Mouse (Mus musculus) liver, adult 2 months (tissue): Measurements from ENCODE around the gene Slc16a14. TPM values are rescaled to one million over a fixed set of nuclear protein-coding genes. Genes with fewer than 3 reads are reported as not detected.

Experiments
- DNase-seq: peaks from one replicate; pipeline ENCODE4 v3.0.0-alpha.2; 2011; ENCODE audit warnings: low read depth, low spot score; ENCODE audit errors: extremely low read depth
- H3K27ac ChIP-seq: fragments of 200-500 bp; replicated peaks from 2 replicates; pipeline ENCODE4 v1.5.1; 2012; ENCODE audit warnings: low read depth, mild to moderate bottlenecking, control low read depth, inconsistent platforms, low read length; ENCODE audit not compliant: insufficient read depth
- H3K27me3 ChIP-seq: fragments of 200-500 bp; 2 replicates; pipeline ENCODE4 v1.6.1; 2012; ENCODE audit warnings: mild to moderate bottlenecking, moderate library complexity, low read length, inconsistent platforms; ENCODE audit not compliant: control insufficient read depth, insufficient read depth
- H3K36me3 ChIP-seq: fragments of 200-500 bp; 2 replicates; pipeline ENCODE4 v1.6.1; 2012; ENCODE audit warnings: low read length, inconsistent platforms; ENCODE audit not compliant: control insufficient read depth, insufficient read depth
- H3K4me1 ChIP-seq: fragments of 200-500 bp; 2 replicates; pipeline ENCODE4 v1.6.1; 2011; ENCODE audit warnings: low read length; ENCODE audit not compliant: control insufficient read depth, insufficient read depth
- H3K4me3 ChIP-seq: fragments of 200-500 bp; 2 replicates; pipeline ENCODE4 v1.5.1; 2011; ENCODE audit warnings: low read depth, mild to moderate bottlenecking, control low read depth, low read length, moderate library complexity; ENCODE audit not compliant: insufficient read depth
- H3K79me2 ChIP-seq: fragments of 200-500 bp; 2 replicates; pipeline ENCODE4 v1.6.1; 2012; ENCODE audit warnings: inconsistent platforms, mild to moderate bottlenecking, low read length, moderate library complexity; ENCODE audit not compliant: control insufficient read depth, insufficient read depth
- H3K9ac ChIP-seq: fragments of 200-500 bp; 2 replicates; pipeline ENCODE4 v1.6.1; 2012; ENCODE audit warnings: low read depth, mild to moderate bottlenecking, control low read depth, inconsistent platforms, low read length
- CTCF ChIP-seq: fragments of 200-500 bp; IDR thresholded peaks from 2 replicates; pipeline ENCODE4 v1.5.1; 2011; ENCODE audit warnings: low read depth, low read length, control low read depth
- POLR2A ChIP-seq: fragments of 200-500 bp; IDR thresholded peaks from 2 replicates; pipeline ENCODE4 v1.6.1; 2011; ENCODE audit warnings: low read length, control low read depth; ENCODE audit not compliant: insufficient read depth; ENCODE audit errors: extremely low read depth
- WGBS: fragments of 180-500 bp; shearing (Covaris S2); methylation state at CpG from one replicate; pipeline ENCODE4 v1.1.7; 2018; 5-methylcytosine and 5-hydroxymethylcytosine counted together
- polyA plus RNA-seq: library from polyadenylated mRNA; depleted of rRNA; stranded (reverse); fragments of >200 nt; gene quantifications from 2 replicates; pipeline ENCODE4 v1.2.3, GENCODE M21; 2012; rRNA removed
- total RNA-seq: library from RNA; depleted of rRNA; stranded (reverse); fragments of >200 nt; gene quantifications from 2 replicates; pipeline ENCODE4 v1.2.3, GENCODE M21; 2014; rRNA removed

The Slc16a14 gene
- total and polyA plus RNA-seq, 2 experiments: not detected

DNA sequence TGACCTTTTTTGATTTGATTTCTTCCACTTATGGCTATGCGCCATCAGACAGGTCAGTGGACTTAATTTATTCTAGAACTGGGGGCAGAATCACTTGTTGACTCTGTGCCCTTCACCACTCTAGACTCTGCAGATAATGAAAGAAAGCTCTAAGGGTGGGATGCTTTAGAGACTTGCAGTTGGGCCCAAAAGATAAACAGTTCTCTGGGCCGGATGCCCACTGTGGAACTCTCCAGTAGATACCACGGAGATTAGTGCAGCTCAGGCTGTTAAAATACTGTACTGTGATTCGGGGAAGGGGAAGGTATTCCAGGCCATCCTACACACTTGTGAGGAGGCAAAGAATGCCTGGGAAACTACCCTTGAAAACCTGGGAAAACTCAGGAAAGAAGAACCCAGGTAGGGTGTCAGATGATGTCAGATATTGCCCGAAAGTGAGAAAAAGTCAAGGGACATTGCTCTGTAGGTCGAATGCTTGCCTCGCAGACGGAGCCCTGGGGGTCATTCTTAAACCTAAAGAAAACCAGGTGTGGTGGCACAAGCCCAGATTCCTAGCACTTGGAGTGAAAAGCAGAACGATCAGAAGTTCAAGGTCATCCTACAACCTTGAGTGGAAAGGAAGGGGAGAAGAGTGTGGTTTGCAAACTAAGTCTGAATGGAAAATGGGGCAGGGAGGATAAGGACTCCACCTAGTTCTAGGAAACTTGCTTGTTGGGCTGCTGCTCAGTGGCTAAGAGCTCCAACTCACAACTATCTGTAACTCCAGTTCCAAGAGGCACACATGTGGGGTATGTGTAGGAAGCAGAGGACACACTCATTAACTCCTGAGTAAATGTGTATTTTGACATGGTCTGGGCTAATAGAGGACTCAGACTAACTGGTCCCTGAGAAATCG lies 74.3 kb downstream of the Slc16a14 start:
- Histone ChIP-seq H3K27me3 (no peaks in the 10 kb centered on the region), H3K4me3 (no peak overlapping the region), H3K27ac (no peak overlapping the region), H3K36me3 (no peaks in the 10 kb centered on the region), H3K4me1 (no peaks in the 10 kb centered on the region), H3K79me2 (no peaks in the 10 kb centered on the region), H3K9ac (no peak overlapping the region)
- 68% methylated on average over 10 of the region's 10 CpGs for WGBS
- no peak for TF ChIP-seq CTCF
- TF ChIP-seq POLR2A: no peak
- DNase-seq: no peak

DNA sequence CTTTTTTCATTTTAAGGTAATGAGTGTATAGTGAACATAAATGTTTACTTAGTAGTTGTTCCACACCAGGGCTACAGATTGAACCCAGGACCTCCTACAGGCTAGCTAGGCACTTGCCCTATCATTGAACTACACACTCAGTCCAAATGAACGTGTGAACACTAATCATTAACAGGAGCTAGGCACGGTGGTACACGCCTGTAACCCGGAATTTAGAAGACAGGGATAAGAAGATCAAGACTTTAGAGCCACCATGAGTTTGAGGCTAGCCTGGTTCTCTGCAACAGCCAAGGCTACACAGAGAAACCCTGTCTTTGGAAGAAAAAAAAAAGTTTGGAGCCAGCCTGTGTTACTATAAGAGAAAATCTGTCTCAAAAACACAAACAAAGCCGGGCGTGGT lies 75.3 kb downstream of the Slc16a14 start:
- Histone ChIP-seq H3K79me2 (no peaks in the 10 kb centered on the region), H3K9ac (no peak overlapping the region), H3K4me3 (no peak overlapping the region), H3K36me3 (no peaks in the 10 kb centered on the region), H3K27ac (no peak overlapping the region), H3K4me1 (no peaks in the 10 kb centered on the region), H3K27me3 (no peaks in the 10 kb centered on the region)
- no peak for DNase-seq
- TF ChIP-seq CTCF (no peak), POLR2A (no peak)
- WGBS: 69% methylated on average over 6 of the region's 6 CpGs

Other genes starting within 250 kb of the Slc16a14 start
- not detected in 2 replicates for gene Dner, start 238.9 kb downstream of the Slc16a14 start, total RNA-seq
- gene Dner, start 238.9 kb downstream of the Slc16a14 start, polyA plus RNA-seq: 0.02 TPM in 1 of 2 replicates, not detected in the other
- gene Fbxo36, start 95.3 kb downstream of the Slc16a14 start, total RNA-seq: 3.2 and 5.6 TPM in 2 replicates
- gene Fbxo36, start 95.3 kb downstream of the Slc16a14 start, polyA plus RNA-seq: 6.6 and 6.8 TPM in 2 replicates
- gene Trip12, start 94.6 kb downstream of the Slc16a14 start, total RNA-seq: 81.6 and 86.0 TPM in 2 replicates
- gene Trip12, start 94.6 kb downstream of the Slc16a14 start, polyA plus RNA-seq: 14.1 and 15.6 TPM in 2 replicates
- not detected in 2 replicates for gene Gm10553, start 165.0 kb upstream of the Slc16a14 start, total RNA-seq
- gene Gm10553, start 165.0 kb upstream of the Slc16a14 start, polyA plus RNA-seq: not detected in 2 replicates
- gene A530032D15Rik, start 174.7 kb upstream of the Slc16a14 start, total RNA-seq: 0.37 and 0.81 TPM in 2 replicates
- not detected in 2 replicates for gene A530032D15Rik, start 174.7 kb upstream of the Slc16a14 start, polyA plus RNA-seq